Mouse (Mus musculus) kidney, adult 11 months (tissue): ENCODE data around the gene Myod1.

ENCODE experiments used
- DNase-seq: peaks from one replicate; pipeline ENCODE4 v3.0.0; 2022

Gene Myod1

GRCm38 (mm10) chr7:46393116-46393515 lies 16.8 kb downstream of the Myod1 start:
- peak; percentile 87 for DNase-seq

DNA sequence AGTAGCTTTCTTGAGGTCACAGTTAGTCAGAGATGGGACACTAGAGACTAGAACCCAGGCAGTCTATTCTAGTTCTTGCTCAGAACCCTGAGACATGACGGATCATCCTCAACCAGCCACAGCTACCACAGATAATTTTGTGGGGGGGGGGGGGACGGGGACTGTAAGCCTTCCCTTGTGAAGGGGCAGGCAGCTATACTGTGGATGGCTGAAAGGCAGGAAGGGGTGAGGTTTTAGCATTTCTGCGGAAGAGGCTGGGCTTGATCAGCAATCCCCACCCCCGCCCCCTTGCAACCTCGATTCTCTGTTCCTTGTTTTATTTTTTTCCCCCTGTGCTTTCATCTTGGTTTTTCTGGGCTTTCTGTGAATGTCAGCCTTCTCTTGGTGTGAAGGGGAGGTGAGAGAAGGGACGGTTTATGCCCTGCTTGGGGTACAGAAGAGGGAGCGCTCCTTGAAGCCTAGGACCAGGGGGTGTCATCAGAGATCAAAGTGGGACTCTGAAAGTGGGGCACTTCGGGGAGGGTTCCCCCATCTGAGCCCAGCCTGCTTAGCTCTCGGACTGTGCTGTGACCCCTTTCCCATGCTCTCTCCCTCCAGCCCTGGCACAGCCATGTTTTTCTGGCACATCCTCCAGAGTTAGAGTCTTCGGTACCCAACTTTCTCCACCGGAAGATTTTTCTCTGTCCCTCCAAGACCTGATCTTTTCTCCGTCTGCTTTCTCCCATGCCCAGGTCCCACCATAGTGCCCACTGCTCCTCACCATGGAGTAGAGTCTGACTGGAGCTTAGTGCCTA lies 17.6 kb downstream of the Myod1 start:
- no peak for DNase-seq

DNA sequence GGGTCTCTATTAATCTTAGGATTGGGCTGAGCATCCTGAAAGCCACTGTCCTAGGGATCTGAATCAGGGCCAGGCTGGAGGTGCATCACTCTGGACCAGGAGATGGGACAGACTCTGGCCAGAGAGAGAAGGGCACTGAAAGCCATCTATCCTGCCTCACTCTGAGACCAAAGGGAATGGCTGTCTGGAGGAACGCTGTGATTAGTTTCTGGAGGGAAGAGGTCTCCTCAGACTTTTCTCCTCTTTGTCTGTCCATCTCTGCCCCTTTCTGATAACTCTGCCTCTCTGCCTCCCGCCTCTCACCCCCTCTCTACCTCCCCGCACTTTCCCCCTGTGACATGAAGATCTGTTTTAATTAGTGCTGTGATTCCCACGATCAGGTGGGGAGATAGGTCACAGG lies 18.7 kb downstream of the Myod1 start:
- DNase-seq: no peak

- no peak for DNase-seq
Observed at GRCm38 (mm10) chr7:46395571-46395970, 19.3 kb downstream of the Myod1 start.

DNA sequence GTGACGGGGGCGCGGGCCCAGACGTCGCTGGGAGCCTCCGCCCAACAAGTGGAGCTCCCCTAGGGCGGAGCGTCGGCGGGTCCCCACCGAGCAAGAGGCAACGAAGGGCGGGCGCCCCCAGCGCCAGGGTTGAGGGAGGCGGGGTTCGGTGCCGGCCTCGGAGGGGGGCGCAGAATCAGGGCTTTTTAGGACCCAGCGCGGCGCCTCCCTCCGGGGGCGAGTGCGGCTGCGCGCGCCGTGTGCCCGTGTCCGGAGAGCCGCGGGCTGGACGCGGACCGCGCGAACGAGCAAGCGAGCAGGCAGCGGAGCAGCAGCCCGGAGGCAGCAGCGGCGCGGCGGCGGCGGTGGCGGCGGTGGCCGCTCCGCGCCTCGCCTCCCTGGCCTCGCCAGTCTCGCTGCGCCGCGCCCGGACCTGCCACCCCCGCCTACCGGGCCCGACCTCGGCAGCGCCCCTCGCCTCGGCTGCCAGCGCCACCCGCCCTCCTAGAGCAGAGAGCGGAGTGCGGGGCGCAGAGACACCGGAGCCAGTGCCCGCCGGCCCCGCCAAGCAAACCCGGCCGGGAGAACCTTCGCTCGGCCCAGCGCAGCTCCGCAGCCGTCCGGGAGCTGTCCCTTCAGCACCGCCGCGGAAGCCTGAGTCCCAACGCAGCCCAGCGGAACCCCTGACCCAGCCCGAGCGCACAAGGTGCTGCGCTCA lies 20.1 kb downstream of the Myod1 start, which contains the start of gene Kcnc1:
TSS of gene Kcnc1 (plus strand) at position 267 of the 697 bp plus-strand sequence.
- peak; percentile 58 for DNase-seq

GRCm38 (mm10) chr7:46396928-46397731 lies 20.9 kb downstream of the Myod1 start:
- no peak for DNase-seq

GRCm38 (mm10) chr7:46397732-46398333 lies 21.6 kb downstream of the Myod1 start:
- DNase-seq: no peak

DNA sequence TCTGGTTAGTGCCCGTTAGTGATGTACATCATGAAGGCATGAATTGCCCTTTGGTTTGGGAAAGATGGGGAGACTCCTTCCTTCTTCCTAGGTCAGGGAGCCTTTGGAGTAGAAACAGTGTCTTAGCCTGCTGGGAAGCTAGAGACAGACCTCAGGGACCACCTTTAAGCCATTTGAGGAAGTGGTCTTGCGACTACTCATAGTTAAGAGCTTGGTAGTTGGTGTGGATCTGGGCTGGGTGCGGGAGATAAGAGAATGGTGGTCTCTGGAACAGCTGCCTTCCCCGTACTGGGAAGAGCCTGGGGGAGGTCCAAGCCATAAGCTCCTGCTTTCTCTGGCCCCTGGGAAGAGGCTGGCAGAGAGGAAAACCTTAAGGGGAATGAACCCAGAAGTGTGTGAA lies 22.3 kb downstream of the Myod1 start:
- no peak for DNase-seq

DNA sequence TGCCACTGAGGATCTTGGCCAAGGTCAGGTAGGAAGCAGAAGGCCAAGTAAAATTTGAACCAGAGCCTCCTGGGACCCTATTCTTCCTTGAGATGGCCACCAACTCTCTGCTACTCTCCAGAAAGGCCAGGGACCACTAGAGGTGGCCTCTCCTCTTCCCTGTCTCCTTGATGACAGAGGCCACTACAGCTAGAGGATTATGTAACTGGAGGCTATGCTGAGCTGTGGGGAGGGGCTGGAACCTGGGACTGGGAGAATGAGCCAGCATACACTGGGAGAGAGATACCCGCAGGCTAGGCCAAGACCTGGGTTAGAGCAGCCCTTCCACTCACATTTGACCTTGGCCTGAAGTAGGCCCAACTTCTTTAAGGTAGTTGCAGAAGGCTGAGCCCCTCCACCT lies 23.4 kb downstream of the Myod1 start:
- DNase-seq: no peak

DNA sequence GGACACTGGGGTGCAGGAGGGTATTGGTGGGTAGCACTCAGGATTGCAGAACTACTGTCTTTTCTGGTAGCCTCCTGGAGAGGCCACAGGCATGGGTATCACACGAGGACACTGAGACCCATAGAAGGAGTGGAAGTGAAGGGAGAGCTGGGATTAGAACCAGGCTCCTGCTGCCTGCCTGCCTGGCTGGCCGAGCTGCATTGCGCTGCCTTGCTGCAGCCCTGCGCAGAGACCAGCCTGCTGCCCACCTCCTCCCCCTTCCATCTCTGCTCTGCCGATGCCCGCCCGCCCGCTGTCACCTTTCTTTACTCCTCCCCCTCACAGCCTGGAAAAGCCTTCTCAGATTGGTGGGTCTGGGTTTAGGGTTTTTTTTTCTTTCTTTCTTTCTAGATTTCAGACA lies 24.1 kb downstream of the Myod1 start:
- no peak for DNase-seq

DNA sequence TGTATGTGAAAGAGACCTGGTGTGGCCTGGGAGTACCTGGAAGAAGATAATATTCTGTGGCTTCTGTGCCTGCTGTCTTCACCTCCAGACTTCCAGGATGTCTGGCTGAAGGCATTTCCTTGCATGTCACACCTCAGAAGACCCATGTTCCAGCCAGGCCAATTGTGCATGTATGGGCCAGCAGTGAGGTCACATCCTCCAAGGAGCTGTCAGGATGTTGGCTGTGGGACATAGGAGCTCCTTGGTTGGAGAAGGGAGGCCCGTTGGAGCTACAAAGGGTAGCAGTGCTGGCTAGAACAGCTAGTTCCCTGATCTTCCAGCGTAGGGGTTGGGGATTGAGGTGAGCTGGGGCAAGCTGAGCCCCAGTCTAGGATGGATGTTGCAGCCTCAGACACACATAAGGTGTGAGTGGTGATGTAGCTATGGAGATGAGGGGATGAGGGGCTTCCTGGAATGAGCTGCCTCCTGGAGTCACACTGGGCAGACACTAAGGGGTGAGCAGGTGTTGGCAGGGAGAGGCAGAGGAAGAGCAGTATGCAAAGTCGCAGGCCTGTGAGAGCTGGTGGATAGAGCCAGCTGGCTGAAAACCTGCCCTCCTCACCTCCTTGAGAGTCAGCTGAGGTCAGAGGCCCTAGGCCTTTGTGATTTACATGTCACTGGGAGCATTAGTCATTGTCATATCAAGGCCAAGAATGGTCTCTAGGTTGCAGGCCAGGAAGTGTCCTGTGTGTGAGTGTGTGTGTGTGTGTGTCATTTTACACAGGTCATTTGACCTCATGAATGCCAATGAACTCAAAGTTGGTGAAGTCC lies 25.3 kb downstream of the Myod1 start:
- no peak for DNase-seq

DNA sequence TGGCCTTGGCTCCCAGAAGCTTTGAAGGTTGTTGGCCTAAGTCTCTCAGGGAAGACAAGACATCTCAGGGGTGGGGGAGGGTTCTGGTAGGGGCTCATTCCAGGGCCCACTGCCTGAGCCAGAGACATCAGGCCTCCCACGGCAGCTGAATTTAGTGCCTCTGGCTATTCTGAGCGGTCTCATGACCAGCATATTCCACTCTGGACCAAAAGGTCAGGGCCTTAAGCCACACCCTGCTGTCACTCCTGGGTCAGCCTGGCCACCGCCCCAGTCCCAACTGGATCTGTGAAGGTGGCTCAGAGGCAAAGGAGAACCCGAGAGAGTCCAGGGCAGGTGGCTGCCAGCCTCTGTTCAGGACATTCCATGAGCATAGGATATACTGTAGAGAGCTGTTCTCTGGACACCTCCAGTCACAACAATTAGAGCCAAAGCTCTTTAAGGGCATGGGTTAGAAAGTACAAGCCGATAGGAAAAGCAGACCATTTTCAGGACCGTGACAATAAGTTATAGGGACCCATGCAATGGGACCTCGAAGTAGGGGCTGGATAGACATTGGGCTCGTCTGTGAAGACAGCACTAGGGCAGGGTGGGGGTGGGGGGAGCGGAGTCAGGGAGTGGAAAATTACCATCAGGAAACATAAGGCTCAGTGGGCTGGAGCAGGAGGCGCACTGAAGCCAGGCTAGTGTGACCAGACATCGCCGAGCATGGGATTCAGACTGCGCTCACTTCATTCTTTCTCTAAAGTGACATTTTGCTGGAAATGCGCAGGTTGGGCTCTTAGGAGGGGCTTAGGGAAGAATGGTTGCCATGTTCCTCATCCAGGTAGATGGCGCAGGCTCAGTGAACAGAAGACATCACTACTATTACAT lies 27.6 kb downstream of the Myod1 start:
- DNase-seq: no peak

DNA sequence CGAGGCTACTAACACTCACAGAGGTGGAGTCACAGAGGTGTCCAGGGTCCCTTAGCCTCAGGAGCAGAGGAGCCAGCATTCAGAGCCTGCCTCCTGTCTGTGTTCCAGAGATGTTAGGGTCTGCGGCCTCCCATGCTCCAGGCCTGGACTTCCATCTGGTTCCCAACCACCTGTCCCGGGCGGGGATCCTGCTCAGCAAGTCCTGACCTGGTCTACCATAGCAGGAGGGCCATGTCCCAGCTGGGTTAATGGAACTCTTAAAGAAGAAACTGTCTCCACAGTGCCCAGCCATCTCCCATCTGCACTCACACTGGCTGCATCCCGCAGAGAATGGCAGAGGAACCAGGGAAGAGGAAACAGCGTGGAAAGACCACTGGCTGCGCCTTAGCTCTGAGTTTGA lies 28.5 kb downstream of the Myod1 start:
- DNase-seq: no peak

GRCm38 (mm10) chr7:46408606-46409005 lies 32.3 kb downstream of the Myod1 start:
- DNase-seq: no peak

DNA sequence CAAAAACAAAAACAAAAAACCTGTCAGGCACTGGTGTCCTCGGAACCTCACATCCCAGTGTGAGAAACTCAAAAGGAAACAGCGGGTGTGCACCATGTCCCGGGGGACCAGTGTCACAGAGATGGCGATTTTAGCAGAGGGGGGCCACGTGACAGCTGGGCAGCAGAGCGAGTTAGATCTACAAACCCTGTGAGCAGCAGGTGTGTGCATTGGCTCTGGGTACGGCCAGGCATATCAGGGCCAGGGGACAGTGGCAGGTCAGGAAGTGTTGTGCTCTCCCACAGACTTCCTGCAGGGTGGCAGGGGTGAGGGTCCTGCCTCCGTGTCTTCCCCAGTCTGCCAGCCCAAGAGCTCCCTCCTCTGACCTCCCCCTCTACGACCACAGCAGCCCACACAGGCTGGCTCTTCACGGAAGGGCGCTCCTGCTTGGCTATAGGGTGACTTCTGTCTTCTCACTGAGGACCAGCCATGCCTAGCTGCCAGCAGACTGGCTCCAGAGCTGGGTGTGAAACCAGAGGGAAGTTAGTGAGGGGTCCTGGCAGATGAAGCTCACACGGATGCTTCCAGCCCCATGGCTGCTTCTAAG lies 33.0 kb downstream of the Myod1 start:
- no peak for DNase-seq

DNA sequence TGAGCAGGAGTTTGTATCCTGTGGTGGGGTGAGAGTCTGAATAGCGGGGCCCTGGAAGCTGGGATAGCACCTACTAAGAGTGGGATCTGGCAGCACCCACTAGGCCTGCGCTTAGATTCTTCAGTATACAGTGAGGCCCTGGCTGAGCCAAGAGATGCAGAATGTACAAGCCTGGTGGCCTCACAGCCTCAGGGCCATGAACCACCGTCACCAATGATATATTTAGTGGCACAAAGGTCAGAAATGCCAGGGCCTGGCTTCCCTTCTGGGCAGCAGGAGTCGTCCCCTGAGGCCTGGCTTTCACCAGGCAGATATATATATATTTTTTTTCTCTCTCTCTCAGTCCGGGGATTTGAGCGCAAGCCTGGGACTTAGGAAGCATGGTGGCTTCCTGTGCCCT lies 34.5 kb downstream of the Myod1 start:
- DNase-seq: no peak

DNA sequence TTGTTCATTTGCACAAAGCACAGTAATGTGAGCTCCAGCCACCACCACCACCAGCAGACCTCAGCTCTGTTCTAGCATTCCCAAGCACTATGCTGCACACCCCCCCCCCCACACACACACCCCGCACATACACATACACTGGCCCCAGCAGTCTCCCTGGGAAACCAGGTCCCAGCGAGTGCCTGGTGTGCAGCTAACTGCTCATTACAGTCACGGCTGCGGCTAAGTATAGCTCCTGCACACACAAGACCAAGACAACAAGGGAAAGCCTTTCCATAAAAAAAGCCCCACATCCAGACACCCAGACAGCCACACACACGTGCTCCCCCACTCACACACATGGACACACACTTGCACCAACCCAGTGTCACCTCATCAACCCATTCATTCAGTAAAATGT lies 36.5 kb downstream of the Myod1 start:
- no peak for DNase-seq

DNA sequence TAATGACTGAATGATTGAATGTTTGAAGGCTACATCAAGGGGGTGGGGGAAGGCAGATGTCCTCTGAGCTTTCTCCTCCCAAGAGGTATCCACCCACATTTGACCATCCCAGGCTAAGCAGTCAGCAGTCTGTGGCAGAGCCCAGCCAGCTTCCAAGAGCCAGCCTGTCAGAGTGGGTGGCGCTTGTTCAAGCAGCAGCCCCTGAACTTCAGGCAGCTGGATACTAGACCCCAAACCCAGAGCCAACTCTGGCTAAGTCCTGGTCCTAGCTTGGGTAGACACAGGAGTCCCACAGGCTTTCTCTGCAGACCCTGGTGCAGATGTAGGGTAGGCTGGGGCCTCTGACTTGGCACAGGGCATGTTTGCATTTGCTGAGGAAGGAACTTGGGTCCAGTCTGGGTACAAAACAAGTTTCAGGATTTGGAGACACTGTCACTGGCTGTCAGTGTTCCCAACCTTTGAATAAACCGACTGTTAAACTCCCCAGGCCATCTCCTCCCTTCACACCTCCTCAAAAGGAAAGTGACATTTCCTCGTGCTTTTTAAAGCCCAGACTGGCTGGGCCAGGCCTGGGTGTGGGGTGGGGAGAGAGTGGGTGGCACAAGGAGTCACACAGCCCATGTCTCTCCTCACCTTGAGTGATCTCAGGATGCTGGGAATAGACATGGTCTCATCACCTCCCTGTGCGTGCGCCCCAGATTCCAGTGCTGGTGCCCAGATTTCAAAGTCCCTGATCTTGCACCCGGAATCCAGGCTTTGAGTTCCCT lies 37.9 kb downstream of the Myod1 start:
- no peak for DNase-seq

GRCm38 (mm10) chr7:46415818-46416425 lies 39.6 kb downstream of the Myod1 start:
- DNase-seq: no peak

- no peak for DNase-seq
Observed at GRCm38 (mm10) chr7:46417467-46417866, 41.2 kb downstream of the Myod1 start.
